Mouse (Mus musculus) ES-Bruce4 (cell line): Measurements from ENCODE around the gene Me3. TPM values are rescaled to one million over a fixed set of nuclear protein-coding genes. Genes with fewer than 3 reads are reported as not detected.

Experiments used
- H3K27ac ChIP-seq: 2 replicates; pipeline ENCODE4 v1.5.1; 2012; ENCODE audit warnings: low read length, inconsistent platforms; ENCODE audit not compliant: insufficient read depth
- H3K27me3 ChIP-seq: 2 replicates; pipeline ENCODE4 v1.6.1; 2012; ENCODE audit warnings: mild to moderate bottlenecking, low read length, inconsistent platforms; ENCODE audit not compliant: control insufficient read depth, poor library complexity, insufficient read depth, severe bottlenecking
- H3K36me3 ChIP-seq: 2 replicates; pipeline ENCODE4 v1.6.1; 2012; ENCODE audit warnings: inconsistent platforms, mild to moderate bottlenecking, low read length, moderate library complexity; ENCODE audit not compliant: control insufficient read depth, poor library complexity, insufficient read depth, severe bottlenecking
- H3K4me1 ChIP-seq: one replicate; pipeline ENCODE4 v1.8.1; 2011; ENCODE audit warnings: low read length; ENCODE audit not compliant: control insufficient read depth, insufficient read depth
- H3K4me3 ChIP-seq: 2 replicates; pipeline ENCODE4 v1.5.1; 2011; ENCODE audit warnings: low read depth, mild to moderate bottlenecking, low read length
- H3K9ac ChIP-seq: 2 replicates; pipeline ENCODE4 v1.6.1; 2012; ENCODE audit warnings: low read depth, mild to moderate bottlenecking, inconsistent platforms; ENCODE audit not compliant: poor library complexity, severe bottlenecking
- H3K9me3 ChIP-seq: replicated peaks from 2 replicates; pipeline ENCODE4 v1.6.1; 2012; ENCODE audit warnings: mild to moderate bottlenecking, low read length, inconsistent platforms; ENCODE audit not compliant: control insufficient read depth, poor library complexity, insufficient read depth, severe bottlenecking
- CTCF ChIP-seq: IDR thresholded peaks from one replicate; pipeline ENCODE4 v1.8.1; 2011; ENCODE audit warnings: low read depth, low read length
- EP300 ChIP-seq: IDR thresholded peaks from 2 replicates; pipeline ENCODE4 v1.6.1; 2011; ENCODE audit warnings: low read depth, low read length; ENCODE audit not compliant: insufficient read depth
- POLR2A ChIP-seq: IDR thresholded peaks from one replicate; pipeline ENCODE4 v1.8.1; 2011; ENCODE audit warnings: low read length; ENCODE audit not compliant: insufficient read depth
- polyA plus RNA-seq: library from polyadenylated mRNA; stranded (reverse); fragments of >200 nt; gene quantifications from 2 replicates; pipeline ENCODE4 v1.2.4, GENCODE M21; 2011; ENCODE audit warnings: low read depth; ENCODE audit not compliant: missing spikeins, insufficient read depth, insufficient read length

Gene Me3
- polyA plus RNA-seq, 1 experiment = 2.0 TPM

GRCm38 (mm10) chr7:89802447-89802846 is 170.3 kb downstream of the Me3 start:
- H3K36me3 ChIP-seq = no peaks in the 10 kb centered on the region
- no peak overlapping the region for H3K4me3 ChIP-seq
- TF ChIP-seq CTCF (no peak), POLR2A (no peak)
- no peaks in the 10 kb centered on the region for H3K9me3 ChIP-seq
- no peak overlapping the region for H3K9ac ChIP-seq
- no peaks in the 10 kb centered on the region for H3K4me1 ChIP-seq
- no peak overlapping the region for H3K27ac ChIP-seq
- H3K27me3 ChIP-seq = no peaks in the 10 kb centered on the region

- no peak for TF ChIP-seq EP300
- TF ChIP-seq POLR2A = no peak
- TF ChIP-seq CTCF = no peak
- Histone ChIP-seq H3K4me1 (no peaks in the 10 kb centered on the region), H3K9me3 (no peaks in the 10 kb centered on the region), H3K36me3 (no peaks in the 10 kb centered on the region), H3K27ac (no peak overlapping the region), H3K4me3 (no peak overlapping the region), H3K9ac (no peak overlapping the region), H3K27me3 (no peaks in the 10 kb centered on the region)
Measured at GRCm38 (mm10) chr7:89803966-89804365, 171.8 kb downstream of the Me3 start.

GRCm38 (mm10) chr7:89809400-89809799 is 177.2 kb downstream of the Me3 start:
- no peak overlapping the region for H3K4me3 ChIP-seq
- no peaks in the 10 kb centered on the region for H3K36me3 ChIP-seq
- TF ChIP-seq EP300 (no peak), POLR2A (no peak), CTCF (no peak)
- H3K27ac ChIP-seq = no peak overlapping the region
- H3K9me3 ChIP-seq = no peaks in the 10 kb centered on the region
- no peaks in the 10 kb centered on the region for H3K27me3 ChIP-seq
- no peak overlapping the region for H3K9ac ChIP-seq
- H3K4me1 ChIP-seq = no peaks in the 10 kb centered on the region

- TF ChIP-seq EP300 (no peak), CTCF (no peak), POLR2A (no peak)
- peaks cover 7% of the 10 kb centered on the region for H3K9me3 ChIP-seq
Measured at GRCm38 (mm10) chr7:89828436-89829065, 196.4 kb downstream of the Me3 start.

GRCm38 (mm10) chr7:89829201-89829600 is 197.0 kb downstream of the Me3 start:
- H3K4me3 ChIP-seq = no peak overlapping the region

More at GRCm38 (mm10) chr7:89828436-89829065, 196.4 kb downstream of the Me3 start:
- Histone ChIP-seq H3K27ac (no peak overlapping the region), H3K36me3 (no peaks in the 10 kb centered on the region), H3K4me1 (no peaks in the 10 kb centered on the region), H3K27me3 (no peaks in the 10 kb centered on the region), H3K4me3 (no peak overlapping the region), H3K9ac (no peak overlapping the region)

GRCm38 (mm10) chr7:89833521-89833920 is 201.3 kb downstream of the Me3 start:
- H3K4me1 ChIP-seq = no peaks in the 10 kb centered on the region
- H3K27ac ChIP-seq = no peak overlapping the region

More at GRCm38 (mm10) chr7:89829201-89829600, 197.0 kb downstream of the Me3 start:
- peaks cover 7% of the 10 kb centered on the region for H3K9me3 ChIP-seq
- no peak overlapping the region for H3K27ac ChIP-seq
- no peaks in the 10 kb centered on the region for H3K4me1 ChIP-seq
- no peak for TF ChIP-seq EP300
- TF ChIP-seq CTCF = no peak
- no peak for TF ChIP-seq POLR2A
- H3K27me3 ChIP-seq = no peaks in the 10 kb centered on the region
- H3K9ac ChIP-seq = no peak overlapping the region
- H3K36me3 ChIP-seq = no peaks in the 10 kb centered on the region

More at GRCm38 (mm10) chr7:89833521-89833920, 201.3 kb downstream of the Me3 start:
- no peaks in the 10 kb centered on the region for H3K27me3 ChIP-seq
- H3K9ac ChIP-seq = no peak overlapping the region
- H3K4me3 ChIP-seq = no peak overlapping the region
- H3K36me3 ChIP-seq = no peaks in the 10 kb centered on the region
- H3K9me3 ChIP-seq = no peaks in the 10 kb centered on the region
- no peak for TF ChIP-seq CTCF
- TF ChIP-seq EP300 = no peak
- no peak for TF ChIP-seq POLR2A
